Mouse (Mus musculus): ENCODE measurements around the gene Acod1.

Acod1 gene

DNA sequence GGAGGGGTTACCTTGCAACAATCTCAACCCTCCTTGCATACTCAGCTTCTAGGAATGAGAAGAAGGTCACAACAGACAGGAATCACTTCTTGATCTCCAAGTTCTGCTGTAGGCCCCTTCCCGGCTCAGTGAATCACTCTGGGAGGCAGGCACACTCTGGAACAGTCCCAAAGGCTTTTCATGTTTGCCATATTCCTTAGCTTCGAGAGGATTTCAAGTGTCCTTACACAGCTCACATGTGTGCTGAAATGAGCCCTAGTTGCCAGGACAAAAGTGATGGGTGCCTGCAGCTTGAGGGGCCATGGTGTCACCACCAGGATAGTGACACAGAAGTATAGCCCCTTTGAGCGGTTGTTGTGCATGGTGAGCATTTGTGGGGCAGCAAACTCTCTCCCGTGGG, 26.0 kb downstream of the Acod1 start:
- no peak for DNase-seq (ENCODE audit: low spot score in 2 of 2)

DNA sequence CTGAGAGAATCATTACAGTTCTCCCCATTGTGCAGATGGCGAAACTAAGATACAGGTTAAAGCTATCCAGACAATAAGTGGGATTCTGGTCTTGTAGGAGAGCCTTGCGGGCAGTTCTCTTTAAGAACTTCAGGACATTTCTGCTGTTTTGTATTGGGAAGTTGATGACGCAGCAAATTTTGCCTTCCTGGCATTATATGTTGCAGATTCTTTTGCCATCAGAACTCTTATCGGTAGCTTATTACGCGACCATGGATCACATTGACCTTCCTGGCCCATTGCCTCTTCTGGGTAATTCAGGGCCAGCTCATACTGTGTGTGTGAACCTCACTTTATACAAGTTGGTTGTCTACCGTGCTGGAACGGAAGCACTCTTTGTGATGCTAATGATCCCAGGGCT, 27.0 kb downstream of the Acod1 start:
- no peak for DNase-seq (ENCODE audit: low spot score in 2 of 2)

DNA sequence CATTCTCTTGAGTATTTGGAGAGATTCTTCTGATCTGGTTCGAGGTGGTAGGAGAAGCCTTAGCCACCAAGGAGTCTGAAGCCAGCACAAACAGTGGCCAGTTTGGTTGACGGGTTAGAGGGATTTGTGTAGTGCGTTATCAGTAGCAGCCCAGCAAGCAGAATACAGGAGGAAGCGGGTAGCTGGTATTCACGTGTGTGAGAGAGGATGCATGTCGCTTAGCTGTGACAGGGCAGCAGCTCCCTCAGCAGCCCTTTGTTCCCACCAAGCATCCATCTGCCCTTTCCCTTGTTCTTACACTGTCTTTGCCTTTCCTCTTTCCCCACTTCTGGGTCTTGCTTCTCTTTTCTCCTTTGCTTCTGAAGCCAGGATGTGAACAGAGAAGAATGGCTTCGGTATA, 28.4 kb downstream of the Acod1 start:
- DNase-seq (ENCODE audit: low spot score in 2 of 2) = no peak

DNA sequence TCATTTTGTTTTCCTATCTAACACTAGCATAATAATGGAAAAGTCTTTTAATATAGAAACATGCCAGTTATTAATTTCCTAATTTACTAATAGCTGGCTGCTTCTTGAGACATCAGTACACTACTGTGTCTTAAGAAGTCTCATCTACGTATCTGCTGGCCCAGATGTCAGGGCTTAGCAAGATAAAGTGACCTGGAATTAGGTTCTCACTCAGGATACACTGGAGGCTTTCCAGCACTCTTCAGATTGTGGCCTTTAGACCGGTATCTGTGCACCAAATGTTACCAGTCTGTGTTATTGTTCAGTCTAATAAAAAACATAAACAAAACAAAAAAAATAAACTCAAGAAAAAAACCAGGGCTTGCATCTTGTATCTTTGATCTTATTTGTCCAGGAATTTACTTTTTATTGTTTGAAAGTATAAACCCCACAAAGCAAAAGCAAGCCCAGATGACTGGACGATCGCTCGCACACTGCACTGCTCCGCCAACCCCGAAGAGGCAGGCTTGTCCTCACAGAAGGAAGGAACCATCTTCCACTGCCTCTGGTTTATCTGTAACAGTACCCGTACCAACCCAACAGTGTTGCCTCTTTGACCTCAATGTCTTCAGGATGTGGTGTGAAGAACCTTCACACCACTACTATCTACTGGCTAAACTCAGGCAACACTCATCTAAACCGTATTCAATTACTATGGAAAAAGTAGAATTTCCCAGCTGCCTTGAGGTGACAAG, 30.7 kb downstream of the Acod1 start:
- no peak for DNase-seq (ENCODE audit: low spot score in 2 of 2)

DNA sequence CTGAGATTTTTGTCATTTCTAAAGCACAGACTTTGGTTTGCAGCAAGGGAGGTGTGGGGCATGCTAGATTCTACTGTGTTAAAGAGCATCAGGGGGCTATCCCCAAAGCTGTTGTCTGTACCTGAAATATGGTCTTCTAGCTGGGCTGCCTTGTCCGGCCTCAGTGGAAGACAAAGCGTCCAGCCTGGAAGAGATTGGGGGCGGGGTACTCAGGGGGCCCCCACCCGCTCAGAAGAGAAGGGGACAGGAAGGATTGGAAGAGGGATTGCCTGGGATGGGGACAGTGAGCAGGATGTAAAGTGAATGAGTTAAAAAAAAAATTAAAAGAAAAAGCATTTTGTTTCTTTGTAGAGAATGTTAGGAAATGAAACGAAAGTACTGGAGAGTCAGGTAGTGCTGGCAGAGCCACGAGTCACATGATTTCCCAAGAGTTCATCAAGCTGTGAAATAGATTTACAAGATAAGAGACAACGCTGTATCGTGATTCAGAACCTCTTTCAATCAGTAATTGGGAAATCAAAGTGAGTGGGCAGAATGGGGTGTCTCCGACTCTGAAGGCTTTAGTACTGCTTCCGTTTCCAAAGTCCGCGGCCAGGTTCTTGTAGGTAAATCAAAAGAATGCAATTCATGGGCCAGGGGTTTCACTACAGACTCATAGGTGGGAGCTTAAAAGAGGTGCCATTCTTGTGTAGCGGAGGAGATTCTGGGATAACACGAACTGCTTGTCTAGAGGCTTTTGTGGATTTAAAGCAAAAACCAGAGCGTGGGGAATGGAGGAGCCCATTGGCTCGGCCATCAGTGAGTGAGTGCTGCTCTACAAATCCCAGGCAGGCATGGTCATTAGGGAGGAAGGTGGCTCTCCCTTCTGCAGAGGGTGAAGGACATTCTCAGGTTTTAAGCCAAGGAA, 31.5 kb downstream of the Acod1 start:
- no peak for DNase-seq (ENCODE audit: low spot score in 2 of 2)

DNA sequence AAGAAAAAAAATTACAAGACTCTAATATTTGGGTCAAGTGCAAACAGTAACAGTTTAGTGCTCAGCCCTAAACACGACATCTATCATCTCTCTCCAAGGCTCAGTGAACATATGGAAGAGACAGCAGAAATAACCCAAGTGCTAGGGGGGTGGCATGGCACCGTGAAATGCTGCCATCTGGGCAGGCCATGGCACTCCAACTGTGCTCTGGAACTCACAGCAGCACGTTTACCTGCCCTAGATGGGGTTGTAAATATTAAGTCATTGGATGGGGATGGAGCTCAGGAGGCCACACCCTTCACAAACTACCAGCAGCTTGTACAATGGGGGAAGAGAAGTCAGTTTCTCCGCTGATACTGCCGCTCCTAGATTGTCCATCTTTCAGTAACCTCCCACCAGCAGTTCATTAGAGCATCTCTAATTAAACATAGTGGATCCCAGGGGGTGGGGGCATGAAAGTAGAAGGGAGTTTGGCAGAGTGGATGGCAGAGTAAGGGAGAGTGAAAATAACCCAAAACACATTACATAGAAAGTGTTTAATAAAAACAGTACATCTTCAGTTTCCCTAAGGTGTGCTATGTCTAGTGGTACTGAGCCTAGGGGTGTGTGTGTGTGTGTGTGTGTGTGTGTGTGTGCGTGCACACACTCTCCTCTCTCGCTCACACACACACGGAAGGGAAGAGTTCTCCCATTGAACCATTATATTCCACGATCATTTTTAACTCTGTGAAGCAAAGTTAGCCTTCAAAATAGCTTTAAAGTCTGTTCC, 32.6 kb downstream of the Acod1 start:
- no peak for DNase-seq (ENCODE audit: low spot score in 2 of 2)

DNA sequence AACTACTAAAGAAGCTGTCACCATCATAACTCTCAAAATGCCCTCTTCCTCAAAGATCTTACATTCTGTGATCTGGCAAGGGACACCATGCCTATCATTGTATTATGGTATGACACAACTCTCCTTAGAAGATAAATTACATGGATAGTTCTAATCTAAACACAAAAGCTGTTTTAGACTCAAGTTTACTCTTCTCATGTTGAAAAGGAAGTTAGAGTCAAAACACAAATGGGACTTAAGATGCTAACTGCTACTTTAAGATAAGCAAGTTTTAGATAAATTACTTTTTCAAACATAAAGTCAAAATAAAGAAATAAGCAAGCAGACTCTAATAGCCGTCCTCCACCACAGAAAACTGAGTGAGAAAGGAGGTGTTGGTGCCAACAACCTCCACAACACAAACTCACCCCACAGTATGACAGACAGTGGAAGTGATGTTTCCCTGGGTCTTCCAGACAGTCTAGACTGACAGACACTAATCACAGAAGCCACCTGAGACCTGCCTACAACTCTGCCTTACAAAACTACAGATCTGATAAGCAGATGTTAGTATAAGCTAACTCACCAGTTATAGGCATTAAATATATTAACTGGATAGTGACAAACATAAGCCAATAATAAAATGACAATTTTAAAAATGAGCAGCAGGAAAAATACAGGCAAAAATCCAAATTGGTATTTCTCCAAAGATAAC, 39.2 kb downstream of the Acod1 start:
- DNase-seq (ENCODE audit: low spot score in 2 of 2) = no peak

DNA sequence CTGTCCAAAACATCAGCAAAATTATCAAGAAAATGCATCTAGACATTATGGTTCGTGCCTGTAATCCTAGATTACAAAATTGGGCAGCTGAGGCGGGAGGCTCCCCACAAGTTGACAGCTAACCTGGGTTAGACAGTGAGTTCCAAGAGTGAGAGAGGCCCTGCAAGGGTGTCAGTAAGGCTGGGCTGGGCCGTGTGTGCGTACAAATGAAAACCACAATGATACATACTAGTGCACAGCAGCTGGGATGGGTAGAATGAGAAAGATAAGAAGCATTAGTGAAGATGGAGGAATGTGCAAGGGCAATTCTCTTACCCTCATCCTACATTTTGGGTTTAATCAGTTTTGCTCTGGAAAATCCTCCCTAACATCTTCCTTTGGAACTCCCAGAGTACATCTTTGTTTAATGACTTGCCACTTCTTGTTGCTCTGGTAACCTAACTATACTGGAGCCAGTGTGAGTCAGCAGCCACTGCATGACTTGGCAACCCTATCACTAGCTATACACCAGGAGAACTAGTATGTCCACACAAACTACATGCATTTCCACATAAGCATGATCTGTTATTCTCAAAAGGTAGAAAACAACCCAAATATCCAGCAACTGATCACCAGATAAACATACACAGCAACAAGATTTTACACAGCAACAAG, 40.0 kb downstream of the Acod1 start:
- DNase-seq (ENCODE audit: low spot score in 2 of 2) = no peak

DNA sequence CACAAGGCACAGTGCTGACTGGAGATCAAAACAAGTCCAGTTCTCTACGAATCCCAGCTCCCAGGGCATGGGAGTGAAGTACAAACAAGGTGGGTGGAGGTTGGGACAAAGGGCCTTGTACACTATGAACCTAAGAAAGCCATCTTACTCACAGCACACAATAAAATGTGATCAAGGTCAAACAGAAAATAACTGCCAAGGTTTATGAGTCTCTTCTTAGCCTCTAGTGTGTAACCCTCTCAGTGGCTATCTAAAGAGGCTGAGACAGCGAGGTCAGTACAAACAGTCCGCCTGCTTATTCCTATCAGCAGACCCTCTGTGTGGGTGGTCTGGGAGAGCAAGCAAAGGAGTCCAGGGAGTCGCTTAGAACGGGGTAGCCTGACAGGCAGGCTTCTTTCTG, 41.1 kb downstream of the Acod1 start:
- no peak for DNase-seq (ENCODE audit: low spot score in 2 of 2)

DNA sequence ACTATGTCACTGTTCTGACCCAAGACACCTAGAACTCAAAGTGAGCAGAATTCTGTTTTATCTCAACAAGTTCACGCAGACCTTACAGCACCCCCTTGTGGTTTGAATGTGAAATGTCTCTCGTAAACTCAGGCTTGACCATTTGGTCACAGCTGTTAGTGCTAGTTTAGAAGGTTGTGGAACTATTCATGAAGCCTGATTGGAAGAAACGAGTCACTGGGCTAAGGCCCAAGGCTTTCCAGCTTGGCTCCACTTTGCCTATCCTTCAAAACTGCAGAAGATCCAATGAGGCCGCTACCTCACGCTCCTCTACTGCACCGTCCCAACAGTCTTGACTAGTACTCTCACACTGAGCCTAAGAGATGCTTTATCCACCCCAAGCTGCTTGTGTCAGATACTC, 41.8 kb downstream of the Acod1 start:
- DNase-seq (ENCODE audit: low spot score in 2 of 2) = peak; percentile 54

DNA sequence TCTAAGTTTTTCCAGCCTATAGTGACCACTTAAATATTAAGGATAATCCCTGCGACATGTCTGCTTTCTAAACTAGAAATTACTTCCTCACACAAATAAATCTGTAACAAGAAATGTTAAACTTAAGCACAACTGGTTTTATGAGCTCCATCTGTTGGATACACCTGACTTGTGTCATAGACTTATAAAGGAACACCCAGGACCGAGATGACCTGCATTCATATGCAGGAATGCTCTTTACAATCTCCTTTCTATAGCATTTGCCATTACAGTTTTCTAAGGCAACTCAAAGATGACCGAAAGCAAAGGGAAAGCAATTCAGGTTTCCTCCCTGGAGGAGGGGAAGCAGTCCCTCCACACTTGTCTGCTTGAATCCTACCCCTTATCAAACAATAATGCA, 46.5 kb downstream of the Acod1 start:
- no peak for DNase-seq (ENCODE audit: low spot score in 2 of 2)

DNA sequence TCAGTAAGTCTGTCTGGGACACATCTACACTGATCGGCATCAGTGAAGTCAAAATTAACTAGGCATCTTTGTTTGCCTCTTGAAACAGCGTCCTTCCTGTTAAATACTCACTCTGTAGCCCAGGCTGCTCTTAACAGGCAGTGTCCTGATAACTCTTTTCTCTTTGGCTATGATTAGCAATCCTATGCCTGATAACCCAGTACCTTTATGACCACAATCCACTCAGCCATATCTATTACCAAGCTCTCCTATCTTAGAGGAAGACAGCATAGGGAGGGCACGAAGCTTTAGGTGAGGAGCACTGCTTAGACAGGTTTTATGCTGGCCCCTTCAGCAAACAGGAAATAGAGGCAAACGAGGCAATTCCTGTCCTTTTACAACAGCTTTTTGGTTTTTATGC, 46.9 kb downstream of the Acod1 start:
- no peak for DNase-seq (ENCODE audit: low spot score in 2 of 2)

DNA sequence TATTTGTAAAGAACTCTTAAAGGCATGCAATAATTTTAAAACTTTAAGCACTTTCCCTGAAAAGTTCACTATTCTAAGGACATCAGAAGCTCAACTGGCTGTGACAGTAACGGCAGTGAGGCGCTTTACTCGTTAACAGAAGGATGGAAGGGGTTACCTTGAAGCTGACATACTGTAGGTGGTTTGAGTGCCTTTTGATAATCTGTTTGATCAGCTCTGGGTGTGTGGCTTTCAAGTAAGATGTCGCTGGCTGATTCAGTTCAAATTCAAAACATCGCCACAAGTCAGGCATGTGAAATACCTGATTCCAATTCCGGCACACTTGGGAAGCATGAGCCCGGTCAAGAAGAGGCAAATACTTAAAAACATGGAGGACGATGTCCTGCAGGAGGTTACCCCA, 48.3 kb downstream of the Acod1 start:
- no peak for DNase-seq (ENCODE audit: low spot score in 2 of 2)

DNA sequence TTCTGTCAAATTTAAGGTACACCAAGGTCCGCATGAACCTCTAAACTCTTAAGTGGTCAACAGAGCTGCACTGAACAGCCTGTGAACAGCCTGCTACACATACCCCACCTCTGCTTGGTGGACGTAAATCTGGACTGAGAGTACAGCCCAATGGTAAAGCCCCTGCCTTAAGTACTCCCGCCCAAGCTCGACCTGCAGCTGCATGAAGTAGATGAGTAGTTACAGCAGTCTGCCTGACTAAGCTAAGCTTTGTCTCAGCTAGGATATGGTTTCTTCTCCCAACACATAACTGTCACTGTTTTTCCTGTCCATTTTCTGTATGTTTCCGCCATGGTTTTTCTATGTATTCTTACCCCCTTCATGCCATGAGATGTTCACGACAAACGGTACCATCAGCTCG, 49.0 kb downstream of the Acod1 start:
- no peak for DNase-seq (ENCODE audit: low spot score in 2 of 2)

DNA sequence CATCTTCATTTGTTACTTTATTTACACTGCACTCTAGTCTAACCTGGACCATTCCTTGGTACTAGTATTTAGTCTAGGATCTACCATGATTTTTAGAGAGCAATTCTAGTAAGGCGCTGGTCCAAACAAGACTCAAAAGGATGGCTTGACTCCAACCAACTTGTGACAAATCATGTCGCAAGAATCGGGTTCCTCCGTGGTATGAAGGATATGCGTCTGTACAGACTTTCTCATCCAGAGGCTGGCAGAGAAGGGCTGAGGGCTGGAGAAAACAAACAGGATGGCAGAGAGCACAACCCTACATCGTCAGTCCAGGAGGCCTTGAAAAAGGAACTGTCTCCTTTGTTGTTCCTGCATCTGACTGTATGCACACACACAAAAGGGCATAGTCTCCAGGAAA, 49.8 kb downstream of the Acod1 start:
- no peak for DNase-seq (ENCODE audit: low spot score in 2 of 2)

DNA sequence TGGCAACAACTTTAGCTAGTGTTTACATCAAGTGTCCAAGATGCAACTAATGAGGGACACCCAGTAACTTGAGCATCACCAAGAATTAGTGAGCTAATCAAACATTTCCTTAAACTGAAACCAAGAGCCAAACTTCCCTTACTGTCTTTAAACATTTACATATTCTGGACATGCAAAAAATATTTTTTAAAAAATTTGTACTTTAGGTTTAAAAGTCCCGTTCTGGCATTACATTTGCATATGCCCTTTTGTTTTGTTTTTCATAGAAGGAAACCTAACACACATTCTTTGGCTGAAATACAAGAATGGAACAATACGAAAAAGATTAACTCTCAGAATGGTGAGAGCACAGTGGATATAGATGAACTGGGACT, 51.4 kb downstream of the Acod1 start:
- no peak for DNase-seq (ENCODE audit: low spot score in 2 of 2)

DNA sequence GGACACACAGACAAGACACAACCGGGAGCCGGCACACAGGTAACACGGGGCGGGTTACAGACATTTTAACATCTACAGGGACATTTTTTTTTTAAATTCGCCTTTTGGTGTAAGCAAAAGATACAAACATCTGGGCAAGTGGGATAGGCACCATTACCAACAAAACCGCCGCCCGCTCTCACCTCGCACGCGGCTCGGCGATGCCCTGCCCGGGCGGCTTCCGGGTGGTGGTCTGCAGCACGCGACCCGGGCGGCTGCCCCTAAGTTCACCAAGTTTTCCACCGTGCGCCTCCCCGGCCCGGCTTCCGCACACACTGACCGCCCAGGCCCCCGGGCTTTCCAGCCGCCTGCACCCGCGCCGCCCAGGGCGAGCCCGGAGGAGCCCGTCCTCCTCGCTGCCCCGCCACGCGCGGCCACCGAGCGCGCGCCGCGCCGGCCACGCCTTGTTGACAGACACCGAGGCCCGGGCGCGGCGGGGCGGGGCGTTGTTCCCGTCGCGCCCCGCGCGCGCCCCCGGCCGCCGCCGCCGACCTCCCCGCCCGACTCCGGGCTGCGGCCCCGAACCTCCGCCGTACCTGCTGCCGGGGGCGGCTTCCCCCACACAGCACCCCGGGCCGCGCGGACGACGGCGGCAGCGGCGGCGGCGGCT, 51.9 kb downstream of the Acod1 start:
- peak; percentile 68 to 75 for DNase-seq (ENCODE audit: low spot score in 2 of 2)

DNA sequence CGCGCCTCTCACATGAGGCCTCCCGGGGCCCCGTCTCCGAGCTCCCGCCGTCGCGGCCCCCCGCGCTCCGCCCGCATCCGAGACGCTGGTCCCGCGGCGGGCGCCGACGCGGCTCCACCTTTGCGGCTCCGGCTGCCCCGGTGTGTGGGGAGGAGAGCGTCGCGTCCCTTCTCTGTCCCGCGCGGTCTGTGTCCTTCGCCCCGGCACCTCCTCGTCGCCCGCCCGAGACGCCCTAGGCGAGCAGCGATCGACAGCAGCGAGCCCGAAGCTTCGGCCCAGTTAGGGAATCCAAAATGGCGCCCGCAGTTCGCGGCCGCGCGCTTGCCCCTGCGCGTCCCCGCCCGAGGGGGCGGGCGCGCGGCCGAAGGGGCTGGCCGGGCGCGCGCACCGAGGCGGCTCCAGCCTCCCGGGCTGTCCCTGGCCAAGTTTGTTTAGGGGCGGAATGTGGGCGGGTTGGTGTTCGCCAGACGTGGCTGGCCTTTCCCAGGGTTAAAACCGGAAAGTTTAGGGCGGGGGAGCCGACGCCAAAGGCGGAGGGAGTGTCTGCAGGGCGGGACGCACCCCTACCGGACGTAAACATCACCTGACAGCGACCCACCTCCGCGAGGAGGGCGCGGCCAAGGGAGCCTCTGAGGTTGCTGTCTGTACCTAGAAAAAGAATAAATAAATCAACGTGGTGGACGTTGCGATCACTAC, 52.6 kb downstream of the Acod1 start, which contains the start of gene Fbxl3:
TSS of gene Fbxl3 (minus strand) at position 329 of the 696 bp plus-strand sequence.
- peak; percentile 90 to 95 for DNase-seq (ENCODE audit: low spot score in 2 of 2)

DNA sequence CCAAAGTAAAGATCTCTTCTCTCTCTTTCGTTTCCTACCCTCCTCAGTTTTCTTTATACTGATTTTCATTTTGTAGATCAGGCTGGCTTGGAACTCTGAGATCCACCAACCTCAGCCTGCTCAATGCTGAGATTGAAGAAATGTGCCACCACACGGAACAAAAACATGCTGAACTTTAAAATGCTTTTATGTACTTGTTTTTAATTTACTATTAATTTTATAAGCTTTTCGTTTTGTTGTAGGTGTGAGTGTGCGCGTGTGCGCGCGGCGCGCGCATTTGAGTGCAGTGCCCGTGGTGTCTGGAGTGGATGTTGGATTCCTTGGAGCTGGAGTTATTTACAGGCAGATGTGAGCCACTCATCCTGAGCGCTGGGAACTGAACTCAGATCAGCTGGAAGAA, 53.5 kb downstream of the Acod1 start:
- no peak for DNase-seq (ENCODE audit: low spot score in 2 of 2)

DNA sequence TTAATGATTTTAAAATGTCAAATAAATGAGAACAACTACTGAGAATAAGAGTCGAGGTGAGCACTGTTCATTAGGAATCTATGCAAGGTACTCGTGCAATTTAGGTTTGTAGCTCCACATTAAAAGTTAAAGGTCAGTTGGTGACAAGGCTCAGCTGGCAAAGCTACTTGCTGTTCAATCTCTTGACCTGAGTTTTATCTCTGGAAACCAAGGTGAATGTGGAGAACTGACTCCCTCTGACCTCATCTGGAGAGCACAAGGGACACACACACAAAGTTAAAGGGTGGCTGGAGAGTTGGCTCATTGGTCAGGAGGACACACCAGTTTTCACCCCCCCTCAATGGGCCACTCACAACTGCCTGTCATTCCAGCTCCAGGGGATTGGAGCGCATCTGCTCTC, 54.4 kb downstream of the Acod1 start:
- no peak for DNase-seq (ENCODE audit: low spot score in 2 of 2)
